Mouse (Mus musculus) urinary bladder, postnatal 36 days (tissue): Measurements from ENCODE around the gene Slc10a1.
"Not testable (repeated sequence)": the region's sequence is repeated elsewhere in the genome, so short reads cannot be mapped to it uniquely, and the experiment has no call there.

Experiments
- DNase-seq, 2 experiments: peaks; one replicate each; pipeline ENCODE4 v3.0.0; 2022; ENCODE audit warnings: low spot score in 2 of 2, mixed read lengths in 1 of 2

The Slc10a1 gene

DNA sequence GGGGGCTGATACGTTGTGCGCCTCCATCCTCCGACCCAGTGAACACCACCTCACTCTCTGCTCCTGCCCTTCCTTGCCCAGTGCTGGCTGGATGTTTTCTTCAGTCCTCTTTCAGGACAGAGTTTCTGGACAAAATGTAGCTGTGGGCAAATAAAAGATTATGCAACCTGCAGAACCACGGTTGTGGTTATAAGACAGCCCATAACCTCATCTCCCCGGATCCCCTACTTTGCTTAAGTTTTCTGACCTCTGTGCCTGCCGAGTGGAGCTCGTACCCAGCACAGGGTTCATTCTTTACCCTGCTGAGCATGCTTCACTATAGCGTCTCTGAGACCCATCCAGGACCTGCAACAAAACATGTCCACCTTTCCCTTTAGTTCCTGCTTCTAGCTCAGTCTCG lies 587 bp downstream of the Slc10a1 start:
- no peak for DNase-seq

DNA sequence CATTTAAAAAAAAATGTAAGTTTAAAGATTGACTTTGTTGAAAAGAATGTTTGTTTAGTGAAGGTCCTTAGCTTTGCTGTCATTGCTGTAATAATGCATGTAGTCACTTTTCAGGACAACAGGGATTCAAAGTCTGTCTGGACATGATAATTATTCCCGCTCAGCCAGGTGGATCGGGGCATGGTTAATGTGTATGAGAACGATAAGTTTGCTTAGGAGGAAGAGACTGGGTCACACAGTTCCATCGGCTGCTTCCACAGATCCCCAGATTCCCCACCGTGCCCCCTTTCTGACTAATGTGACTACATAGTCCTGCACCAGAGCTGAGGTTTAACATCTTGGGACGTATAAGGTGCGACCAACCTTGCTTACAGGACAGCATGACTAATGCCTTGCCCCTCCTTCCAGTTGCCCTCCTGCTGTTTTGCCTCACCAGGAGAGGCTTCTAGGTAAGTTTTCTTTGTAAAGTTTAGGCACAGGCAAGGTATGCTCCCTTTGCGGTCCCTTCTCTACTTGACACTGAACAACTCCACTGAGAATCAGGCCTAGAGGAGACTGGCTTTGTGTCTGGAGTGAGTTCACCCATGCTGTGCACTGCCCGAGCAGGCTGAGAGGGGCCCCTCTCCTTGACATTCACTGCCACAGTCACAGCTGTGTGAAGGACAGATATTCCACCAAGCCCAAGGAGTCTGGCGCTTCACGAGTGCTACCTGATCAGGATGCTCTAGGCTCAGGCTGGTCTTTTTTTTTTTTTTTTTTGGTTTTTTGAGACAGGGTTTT lies 2.3 kb downstream of the Slc10a1 start:
- DNase-seq, result no peak

DNA sequence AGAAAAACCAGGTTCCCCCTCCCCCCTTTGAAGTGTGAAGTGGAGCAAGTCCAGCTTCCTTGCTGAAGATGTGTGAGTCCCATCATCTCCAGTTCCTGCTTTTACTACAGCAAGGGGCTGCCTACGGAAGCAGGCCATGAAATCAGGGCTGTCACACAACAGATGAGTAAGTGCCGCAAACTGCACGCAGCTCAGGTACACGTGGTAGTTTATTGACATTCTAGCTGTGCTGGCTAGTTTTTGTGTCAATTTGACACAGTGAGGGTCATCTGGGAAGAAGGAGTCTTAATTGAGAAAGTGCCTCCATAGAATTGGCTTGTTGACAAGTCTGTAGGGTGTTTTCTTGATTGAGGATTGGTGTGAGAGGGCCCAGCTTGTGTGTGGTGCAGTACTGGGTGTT lies 5.9 kb downstream of the Slc10a1 start:
- no peak for DNase-seq

DNA sequence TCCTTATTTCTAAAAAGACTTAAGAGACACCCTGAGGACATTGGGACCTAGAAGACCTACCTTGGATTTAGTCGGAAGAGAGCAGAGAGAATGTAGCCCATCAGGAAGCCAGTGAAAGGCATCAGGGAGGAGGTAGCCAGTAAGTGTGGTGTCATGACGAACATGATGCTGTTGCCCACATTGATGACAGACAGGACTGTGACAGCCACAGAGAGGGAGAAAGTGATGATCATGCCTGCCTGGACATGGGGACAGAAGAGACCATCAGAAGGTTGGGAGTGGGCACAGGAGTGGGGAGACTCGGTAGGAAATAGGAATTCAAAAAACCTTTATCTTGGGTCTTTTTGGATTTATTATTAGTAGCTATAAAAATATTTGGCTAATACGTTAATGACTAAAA lies 10.5 kb downstream of the Slc10a1 start:
- DNase-seq, result no peak

DNA sequence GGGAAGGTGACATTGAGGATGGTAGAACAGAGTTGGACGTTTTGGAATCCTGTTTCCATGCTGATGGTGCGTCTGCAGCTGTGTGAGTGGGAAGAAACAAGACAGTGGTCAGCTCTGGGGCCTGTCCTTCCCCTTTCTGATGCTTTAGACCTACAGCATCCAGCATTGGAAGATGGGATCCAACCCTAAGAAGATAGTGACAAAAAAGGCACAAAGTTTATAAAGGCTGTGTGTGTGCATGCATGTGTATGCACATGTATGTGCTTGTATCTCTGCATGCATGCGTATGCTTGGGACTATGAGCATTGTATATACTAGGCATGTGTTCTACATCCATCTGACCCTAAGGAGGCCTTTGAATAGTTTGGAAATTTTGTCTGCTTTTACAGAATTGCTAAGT lies 12.5 kb downstream of the Slc10a1 start:
- no peak for DNase-seq

DNA sequence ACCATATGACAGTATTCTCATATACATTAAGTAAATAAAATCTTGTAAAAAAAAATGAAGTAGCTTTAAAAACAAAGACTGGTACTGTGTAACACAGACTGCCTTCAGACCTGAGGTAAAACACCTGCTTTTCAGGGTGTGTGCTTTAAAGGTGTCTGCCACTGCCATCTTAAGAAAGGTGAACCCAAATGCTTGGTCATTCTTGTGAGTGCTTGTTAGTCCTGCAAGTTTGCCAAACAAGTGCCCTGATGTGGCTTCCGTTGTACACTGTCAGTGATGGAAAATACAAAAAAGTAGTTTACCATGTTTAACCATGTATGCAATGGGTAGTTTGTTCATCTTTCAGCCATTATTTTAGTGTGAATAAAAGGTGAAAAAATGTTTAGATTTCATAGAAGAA lies 16.0 kb downstream of the Slc10a1 start:
- no peak for DNase-seq

DNA sequence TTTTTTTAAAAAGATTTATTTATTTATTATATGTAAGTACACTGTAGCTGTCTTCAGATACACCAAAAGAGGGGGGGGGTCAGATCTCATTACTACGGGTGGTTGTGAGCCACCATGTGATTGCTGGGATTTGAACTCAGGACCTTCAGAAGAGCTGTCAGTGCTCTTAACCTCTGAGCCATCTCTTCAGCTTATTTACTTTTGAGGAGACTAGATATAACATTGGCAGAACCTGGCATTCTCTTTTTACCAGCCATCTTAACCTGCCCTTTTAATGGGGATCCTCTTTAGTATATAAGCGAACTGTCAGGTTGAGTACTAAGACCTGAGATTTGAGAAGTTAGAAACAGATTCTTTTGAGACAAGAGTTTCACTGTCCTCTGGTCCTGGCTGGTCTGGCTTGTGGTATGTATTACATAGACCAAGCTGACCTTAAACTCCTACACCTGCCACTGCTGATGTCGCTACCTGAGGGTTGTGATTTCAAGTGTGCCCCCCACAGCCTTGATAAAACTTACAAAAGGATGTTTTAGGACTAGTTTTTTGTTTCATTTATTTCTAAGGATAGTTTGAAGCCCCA lies 16.8 kb downstream of the Slc10a1 start:
- no peak for DNase-seq

DNA sequence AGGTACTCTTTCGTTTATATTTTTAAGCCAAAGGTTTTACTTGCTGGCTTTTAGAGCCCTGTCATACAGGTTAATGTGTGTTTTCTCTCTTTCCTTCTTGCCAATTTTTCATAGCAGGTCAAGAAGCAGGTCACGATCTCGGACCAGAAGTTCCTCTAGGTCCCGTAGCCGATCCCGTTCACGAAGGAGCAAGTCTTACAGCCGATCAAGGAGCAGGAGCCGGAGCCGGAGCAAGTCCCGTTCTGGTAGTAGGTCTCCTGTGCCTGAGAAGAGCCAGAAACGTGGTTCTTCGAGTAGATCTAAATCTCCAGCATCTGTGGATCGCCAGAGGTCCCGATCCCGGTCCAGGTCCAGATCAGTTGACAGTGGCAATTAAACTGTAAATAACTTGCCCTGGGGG lies 18.9 kb downstream of the Slc10a1 start:
- not testable (repeated sequence) for DNase-seq

DNA sequence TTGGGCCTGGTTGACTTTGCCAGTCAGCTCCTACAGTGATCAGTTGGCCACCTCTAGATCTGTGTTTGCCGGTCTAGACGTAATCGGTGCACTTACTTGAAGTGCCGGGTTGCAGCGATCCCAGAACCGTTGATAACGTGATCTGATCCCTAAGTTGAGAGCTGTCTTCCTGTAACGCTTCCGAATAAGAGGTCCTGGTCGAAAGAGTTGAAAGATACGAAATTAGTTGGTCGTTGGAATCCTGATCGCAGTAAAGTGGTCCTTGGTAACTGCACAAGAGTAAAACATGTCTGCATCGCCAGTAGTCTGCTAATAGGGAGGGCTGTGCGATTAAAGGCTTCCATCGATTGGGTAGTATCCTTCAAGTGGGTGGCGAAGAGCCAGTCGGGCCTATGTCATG lies 20.3 kb downstream of the Slc10a1 start:
- DNase-seq, result no peak

DNA sequence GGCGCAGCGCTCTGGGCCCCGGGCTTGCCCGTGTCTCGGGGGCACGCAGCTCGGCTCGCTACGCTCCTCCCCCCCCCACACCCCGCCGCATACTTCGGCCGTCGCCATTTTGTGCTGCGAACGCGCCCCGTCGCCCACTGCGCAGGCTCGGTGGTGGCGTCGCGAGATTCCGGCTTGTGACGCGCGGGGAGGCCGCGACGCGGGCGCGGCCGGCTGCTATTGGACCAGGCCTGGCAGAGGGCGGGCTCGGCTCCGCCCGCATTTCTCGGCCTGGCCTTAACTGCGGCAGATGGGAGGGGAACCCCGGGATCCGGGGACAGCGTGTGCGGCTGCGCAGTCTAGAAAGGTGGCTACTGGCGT lies 22.5 kb downstream of the Slc10a1 start:
- DNase-seq, result peak; percentile 89 to 95

DNA sequence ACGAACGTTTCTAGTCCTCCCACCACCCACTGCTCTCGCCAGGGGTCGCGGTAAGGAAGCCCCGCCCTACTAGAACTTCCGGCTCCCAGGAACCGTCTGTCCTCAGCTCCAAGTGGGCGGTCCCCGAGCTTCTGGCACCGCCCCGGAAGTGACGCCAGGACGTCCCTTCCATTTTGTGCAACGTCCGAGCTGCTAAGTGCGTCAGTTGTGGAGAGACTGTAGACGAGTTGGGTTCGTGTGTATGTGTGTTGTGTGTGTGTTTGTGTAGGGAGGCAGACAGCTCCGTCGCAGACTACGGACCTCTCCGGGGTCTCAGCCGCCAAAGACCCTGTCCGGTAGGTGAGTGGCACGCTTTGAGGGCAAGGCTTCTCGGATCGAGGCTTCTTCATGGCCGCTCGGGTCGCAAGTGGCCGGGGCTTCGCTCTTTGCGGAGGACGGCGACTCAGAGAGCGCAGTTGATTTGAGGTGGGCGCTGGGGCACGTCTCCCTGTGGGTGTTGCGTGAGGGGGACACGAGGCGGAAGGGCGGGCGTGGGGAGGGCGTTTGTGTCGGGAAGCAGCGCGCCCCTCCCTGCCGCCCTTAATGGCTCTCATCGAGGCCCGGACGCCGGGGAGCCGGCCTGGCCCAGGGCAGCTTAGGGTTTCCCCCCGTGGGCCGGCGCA lies 23.0 kb downstream of the Slc10a1 start, which contains the start of gene Srsf5:
TSS of gene Srsf5 (plus strand) at position 171 of the 662 bp plus-strand sequence.
- DNase-seq, result peak; percentile 98 to 99

DNA sequence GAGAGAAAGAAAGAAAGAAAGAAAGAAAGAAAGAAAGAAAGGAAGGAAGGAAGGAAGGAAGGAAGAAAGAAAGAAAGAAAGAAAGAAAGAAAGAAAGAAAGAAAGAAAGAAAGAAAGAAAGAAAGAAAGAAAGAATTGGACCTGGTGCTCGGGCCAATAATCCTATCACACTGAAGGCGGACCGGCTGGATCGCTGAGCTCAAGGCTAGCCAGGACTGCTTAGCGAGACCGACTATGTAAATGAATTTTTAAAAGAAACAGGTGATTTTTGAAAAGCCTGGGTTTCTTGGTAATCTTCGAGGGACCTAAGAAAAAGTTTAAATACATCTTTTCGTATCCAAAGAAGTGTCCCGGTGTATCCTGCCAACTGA lies 23.6 kb downstream of the Slc10a1 start:
- DNase-seq, result not testable (repeated sequence)

DNA sequence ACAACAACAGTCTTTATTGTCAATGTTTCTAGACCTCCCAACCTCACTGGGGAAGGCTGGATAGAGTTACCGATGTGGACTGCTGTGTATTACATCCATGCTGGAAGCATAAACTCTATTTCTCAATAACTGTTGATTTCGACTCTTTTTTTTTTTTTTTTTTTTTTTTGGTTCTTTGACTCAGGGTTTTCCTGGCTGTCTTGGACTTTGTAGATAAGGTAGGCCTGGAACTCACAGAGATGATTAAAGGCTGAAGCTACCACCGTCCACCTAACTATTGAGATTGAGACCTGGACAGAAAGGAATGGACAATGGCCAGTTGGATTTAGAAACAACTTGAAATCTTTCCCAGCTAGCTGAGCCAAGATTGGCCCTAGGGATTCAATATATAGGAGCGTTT lies 24.3 kb downstream of the Slc10a1 start:
- no peak for DNase-seq

DNA sequence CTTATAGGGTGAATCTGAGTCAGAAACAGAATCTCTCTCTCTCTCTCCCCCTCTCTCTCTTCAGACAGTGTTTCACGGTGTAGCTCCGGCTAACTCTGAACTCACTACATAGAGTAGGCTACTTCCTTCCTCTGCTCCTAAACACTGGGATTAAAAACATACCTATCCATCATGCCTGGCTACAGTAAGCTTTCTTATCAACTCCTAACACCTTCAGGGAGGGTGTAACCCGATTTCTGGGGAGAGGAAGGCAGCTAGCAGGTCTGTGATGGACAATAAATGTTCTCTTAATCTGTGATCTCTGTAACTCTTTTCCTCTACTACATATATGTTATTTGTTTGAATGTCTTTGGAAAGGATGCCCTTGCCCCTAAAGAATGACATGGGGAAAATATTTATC lies 25.1 kb downstream of the Slc10a1 start:
- no peak for DNase-seq

DNA sequence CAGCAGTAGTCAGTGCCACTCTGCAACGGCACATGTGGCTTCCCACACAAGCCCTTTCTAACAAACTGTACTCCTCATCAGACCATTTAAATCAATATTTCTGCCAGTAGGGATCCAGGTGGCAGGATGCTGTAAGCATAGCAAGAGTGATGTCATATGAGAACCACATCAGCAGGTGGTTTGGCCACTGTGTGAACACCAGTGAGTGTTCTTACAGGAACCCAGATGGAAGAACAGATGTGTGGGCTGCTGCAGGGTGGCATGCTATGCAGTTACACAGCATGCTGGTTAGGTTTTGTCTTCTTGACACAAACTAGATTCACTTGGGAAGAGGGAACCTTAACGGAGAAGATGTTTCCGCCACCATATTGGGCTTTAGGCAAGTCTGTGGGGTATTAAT lies 26.6 kb downstream of the Slc10a1 start:
- no peak for DNase-seq

DNA sequence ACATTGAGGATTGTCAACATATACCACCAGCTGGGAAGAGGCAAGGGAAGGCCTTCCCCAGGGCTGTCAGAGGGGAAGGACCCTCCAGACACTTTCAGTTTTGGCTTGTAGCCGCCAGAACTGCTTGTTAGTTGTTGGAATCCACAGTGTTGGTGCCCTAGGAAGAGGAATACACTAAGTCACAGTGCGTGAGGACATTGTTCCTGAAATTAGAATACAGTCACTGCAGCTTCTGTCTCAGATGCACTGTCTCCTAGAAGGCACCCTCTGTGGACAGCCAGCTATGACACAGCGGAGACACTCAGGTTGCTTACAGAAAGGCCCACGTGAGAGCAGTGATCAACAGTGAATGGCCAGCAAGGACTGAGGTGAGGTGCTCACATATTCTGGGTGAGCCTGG lies 29.3 kb downstream of the Slc10a1 start:
- DNase-seq, result no peak

DNA sequence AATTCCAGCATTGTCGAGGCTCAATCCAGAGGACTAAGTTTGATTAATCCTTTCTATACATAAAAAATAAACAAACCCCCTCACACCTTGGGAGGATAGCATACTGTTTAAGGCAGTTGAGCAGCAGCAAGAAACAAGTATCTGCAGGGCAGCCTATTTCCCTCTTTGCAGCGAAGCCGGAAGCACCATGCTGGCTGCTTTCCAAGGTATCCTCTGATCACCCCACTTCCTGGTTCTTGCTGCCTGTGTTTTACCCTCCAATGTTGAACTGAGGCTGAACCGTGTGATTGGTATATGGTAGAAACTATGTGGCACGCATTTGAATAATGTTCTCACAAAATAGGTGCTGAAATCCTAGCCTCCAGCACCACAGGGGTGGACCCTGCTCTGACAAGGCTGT lies 29.9 kb downstream of the Slc10a1 start:
- peak in 1 of 2 experiments; percentile 55 for DNase-seq

DNA sequence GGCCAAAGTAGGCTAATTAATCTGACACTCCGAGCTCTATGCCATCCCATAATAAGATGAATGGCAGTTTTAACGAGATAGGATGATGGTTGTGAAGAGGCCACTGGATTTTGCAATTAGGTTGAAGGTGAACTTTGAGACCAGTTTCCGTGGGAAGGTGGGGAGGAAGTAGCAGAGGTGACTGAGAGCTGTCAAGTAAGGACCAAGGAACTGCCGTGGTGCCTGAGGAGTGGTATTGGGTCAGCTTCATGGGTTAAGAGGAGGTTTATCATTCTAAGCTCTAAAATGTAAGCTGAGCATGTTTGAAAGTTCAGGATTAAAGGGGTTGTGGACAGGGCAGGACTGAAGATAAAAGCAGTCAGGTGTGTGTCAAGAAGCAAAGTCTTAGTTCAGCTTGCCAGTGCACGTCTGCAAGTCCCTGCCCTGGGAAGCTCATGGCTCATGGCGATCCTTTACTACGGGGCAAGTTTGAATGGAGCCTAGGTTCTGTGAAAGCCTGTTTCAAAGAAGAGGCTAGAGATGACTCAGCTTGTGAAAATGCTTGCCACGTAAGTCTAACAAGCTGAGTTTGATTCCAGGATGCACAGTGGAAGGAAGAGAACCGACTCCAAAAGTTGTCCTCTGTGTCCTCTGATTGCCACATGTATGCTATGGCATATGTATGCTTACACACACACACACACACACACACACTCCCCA lies 31.0 kb downstream of the Slc10a1 start:
- DNase-seq, result no peak

DNA sequence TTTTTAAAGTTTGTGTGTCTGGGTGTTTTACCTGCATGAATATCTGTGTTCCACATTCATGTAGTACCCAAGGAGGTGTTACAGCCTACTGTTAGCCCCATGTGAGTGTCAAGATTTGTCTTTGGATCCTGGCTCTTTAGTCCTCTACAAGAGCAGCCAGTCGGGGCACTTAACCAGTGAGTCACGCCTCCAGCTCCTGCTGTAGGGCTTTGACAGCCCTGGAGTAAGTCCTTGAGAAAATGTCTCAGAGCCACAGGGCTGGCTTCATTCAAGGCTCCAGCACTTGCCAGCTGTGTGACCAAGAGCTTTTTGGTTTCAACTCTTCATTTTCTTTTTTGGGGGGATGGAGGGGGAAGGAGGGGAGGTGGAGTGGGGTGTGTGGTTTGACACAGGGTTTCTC lies 31.8 kb downstream of the Slc10a1 start:
- DNase-seq, result no peak

DNA sequence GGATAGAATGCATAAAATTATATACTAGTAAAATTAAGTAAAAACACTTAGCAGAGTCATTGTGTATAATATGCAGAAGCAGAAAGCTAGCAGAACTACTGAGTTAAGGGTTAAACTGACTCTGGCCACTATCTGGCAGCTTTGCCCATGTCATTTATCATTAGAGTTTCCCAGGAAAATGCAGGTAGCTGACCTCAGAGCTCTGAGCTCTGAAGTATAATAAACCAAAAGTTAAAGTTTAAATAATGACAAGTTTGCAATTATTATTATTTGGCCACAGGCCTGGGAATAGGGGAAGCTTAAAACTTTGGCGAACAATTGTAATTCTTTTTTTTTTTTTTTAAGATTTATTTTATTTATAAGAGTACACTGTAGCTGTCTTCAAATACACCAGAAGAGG lies 35.6 kb downstream of the Slc10a1 start:
- DNase-seq, result no peak

DNA sequence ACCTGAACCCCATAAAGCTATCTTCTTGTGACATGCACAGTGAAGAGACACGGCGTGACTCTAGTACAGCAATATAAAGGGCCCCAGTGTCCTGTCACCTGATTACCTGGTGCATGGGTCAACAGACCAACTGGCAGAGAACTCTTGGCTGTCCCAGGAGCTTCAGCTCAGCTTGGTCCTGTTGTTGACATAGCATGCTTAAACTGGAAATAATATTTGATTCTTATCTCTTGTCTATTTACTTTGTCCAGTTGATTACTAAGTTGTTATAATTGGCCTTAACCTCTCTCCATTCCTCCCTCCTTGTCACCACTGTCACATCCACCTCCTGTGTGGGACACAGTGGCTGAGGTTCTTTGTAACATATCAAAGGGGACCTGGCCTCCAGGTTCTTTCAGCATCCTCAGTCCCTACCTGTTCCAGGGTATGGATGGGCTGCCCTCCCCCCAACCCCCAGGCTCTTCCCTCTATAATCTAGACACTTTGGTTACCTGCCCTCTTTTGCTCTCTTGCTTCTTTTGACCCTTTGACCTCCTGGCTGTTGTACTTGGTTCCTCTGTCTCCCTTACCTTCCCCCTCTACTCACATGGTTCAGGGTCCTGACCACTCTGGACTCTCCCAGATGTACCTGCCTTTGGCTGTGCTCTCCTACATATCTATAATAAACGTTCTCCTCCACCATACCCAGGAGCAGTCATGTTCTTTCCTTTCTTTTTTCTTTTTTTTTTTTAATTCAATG lies 36.9 kb downstream of the Slc10a1 start:
- no peak for DNase-seq

DNA sequence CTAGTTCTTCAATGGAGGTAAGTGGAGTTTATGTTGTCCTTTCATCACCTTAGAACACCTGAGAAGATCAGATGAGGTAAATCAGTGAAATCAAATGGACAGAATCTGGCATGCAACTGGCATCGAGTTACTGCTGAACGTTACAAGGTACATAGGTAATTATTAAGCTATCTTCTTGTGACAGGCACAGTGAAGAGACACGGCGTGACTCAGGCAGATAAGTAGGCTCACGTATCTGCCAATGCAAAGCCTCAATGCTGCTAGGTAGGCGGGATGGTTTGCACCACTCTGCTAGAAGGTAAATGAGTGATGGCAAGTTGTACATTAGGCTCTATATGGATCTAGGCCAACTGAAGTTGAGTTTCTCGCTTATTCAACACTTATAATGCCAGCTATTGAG lies 38.4 kb downstream of the Slc10a1 start:
- no peak for DNase-seq
